Mouse (Mus musculus) kidney, postnatal 4 days (tissue): ENCODE measurements at regions not wholly inside any gene's neighbourhood (a gene's known extent, or its start where the extent isn't known, plus 50 kb on each side); places are given as distances from the start of the nearest gene placed in this dataset.

ENCODE experiments used
- DNase-seq, 2 experiments: peaks; one replicate each; pipeline ENCODE4 v3.0.0; 2021; ENCODE audit warnings: mixed read lengths in 2 of 2

GRCm38 (mm10) chr5:33548800-33549199 lies 80.6 kb downstream of the Fam53a start:
- DNase-seq = no peak

- DNase-seq = peak; percentile 85 to 86
Observed at GRCm38 (mm10) chr5:33543372-33543771, 86.1 kb downstream of the Fam53a start.

GRCm38 (mm10) chr5:33542643-33543042 lies 86.8 kb downstream of the Fam53a start:
- DNase-seq = no peak

- peak; percentile 48 to 57 for DNase-seq
Observed at GRCm38 (mm10) chr5:33542000-33542554, 87.4 kb downstream of the Fam53a start.

GRCm38 (mm10) chr5:33540259-33540658 lies 89.2 kb downstream of the Fam53a start:
- DNase-seq = no peak

- no peak for DNase-seq
Observed at GRCm38 (mm10) chr5:33537429-33537828, 92.0 kb downstream of the Fam53a start.

- no peak for DNase-seq
Observed at GRCm38 (mm10) chr5:33537017-33537416, 92.4 kb downstream of the Fam53a start.

GRCm38 (mm10) chr5:33536261-33536660 lies 93.2 kb downstream of the Fam53a start:
- DNase-seq = no peak

GRCm38 (mm10) chr5:33535145-33536010 lies 94.1 kb downstream of the Fam53a start:
- DNase-seq = peak in 1 of 2 experiments; percentile 49

- DNase-seq = peak; percentile 38 to 49
Observed at GRCm38 (mm10) chr5:33534345-33534744, 95.1 kb downstream of the Fam53a start.

- no peak for DNase-seq
Observed at GRCm38 (mm10) chr5:33533185-33533584, 96.2 kb downstream of the Fam53a start.

GRCm38 (mm10) chr5:33531263-33531662 lies 97.5 kb upstream of the Nkx1-1 start:
- DNase-seq = no peak

GRCm38 (mm10) chr5:33529771-33530170 lies 96.0 kb upstream of the Nkx1-1 start:
- peak; percentile 25 to 39 for DNase-seq

- DNase-seq = no peak
Observed at GRCm38 (mm10) chr5:33528971-33529670, 95.3 kb upstream of the Nkx1-1 start.

- DNase-seq = no peak
Observed at GRCm38 (mm10) chr5:33527750-33528149, 94.0 kb upstream of the Nkx1-1 start.

- no peak for DNase-seq
Observed at GRCm38 (mm10) chr5:33527316-33527715, 93.5 kb upstream of the Nkx1-1 start.

GRCm38 (mm10) chr5:33521951-33522742 lies 88.4 kb upstream of the Nkx1-1 start:
- no peak for DNase-seq

GRCm38 (mm10) chr5:33520856-33521255 lies 87.1 kb upstream of the Nkx1-1 start:
- no peak for DNase-seq

- no peak for DNase-seq
Observed at GRCm38 (mm10) chr5:33519394-33519793, 85.6 kb upstream of the Nkx1-1 start.

GRCm38 (mm10) chr5:33518860-33519259 lies 85.1 kb upstream of the Nkx1-1 start:
- DNase-seq = no peak

- DNase-seq = no peak
Observed at GRCm38 (mm10) chr5:33517625-33518024, 83.8 kb upstream of the Nkx1-1 start.

GRCm38 (mm10) chr5:33516211-33516610 lies 82.4 kb upstream of the Nkx1-1 start:
- no peak for DNase-seq
